Mouse (Mus musculus) forebrain, embryonic 14.5 days (tissue): ENCODE measurements at regions not wholly inside any gene's neighbourhood (a gene's known extent, or its start where the extent isn't known, plus 50 kb on each side); places are given as distances from the start of the nearest gene placed in this dataset.

Experiments
- ATAC-seq: fragments of 200-750 bp; cut with Nextera tagmentation; 2 replicates; pipeline ENCODE4 v1.8.0; 2017; ENCODE audit warnings: mild to moderate bottlenecking, moderate library complexity
- DNase-seq: peaks from one replicate; pipeline ENCODE4 v3.0.0-alpha.2; 2015; ENCODE audit warnings: low spot score
- H3K27ac ChIP-seq: fragments of 300-500 bp; sonication (generic); 2 replicates; pipeline ENCODE4 v1.5.1; 2014; ENCODE audit warnings: low read depth, mild to moderate bottlenecking, control low read depth, low read length, moderate library complexity
- H3K27me3 ChIP-seq: fragments of 300-500 bp; sonication (generic); replicated peaks from 2 replicates; pipeline ENCODE4 v1.6.1; 2014; ENCODE audit warnings: low read length, control low read depth, mixed read lengths; ENCODE audit not compliant: control insufficient read depth, insufficient read depth
- H3K36me3 ChIP-seq: fragments of 300-500 bp; sonication (generic); 2 replicates; pipeline ENCODE4 v1.6.1; 2014; ENCODE audit warnings: low read length, control low read depth; ENCODE audit not compliant: control insufficient read depth, insufficient read depth
- H3K4me1 ChIP-seq: fragments of 300-500 bp; sonication (generic); 2 replicates; pipeline ENCODE4 v1.6.1; 2014; ENCODE audit warnings: antibody characterized with exemption, low read length, control low read depth; ENCODE audit not compliant: control insufficient read depth, insufficient read depth
- H3K4me2 ChIP-seq: fragments of 300-500 bp; sonication (generic); 2 replicates; pipeline ENCODE4 v1.6.1; 2014; ENCODE audit warnings: mild to moderate bottlenecking, control low read depth, low read length
- H3K4me3 ChIP-seq: fragments of 300-500 bp; sonication (generic); 2 replicates; pipeline ENCODE4 v1.5.1; 2014; ENCODE audit warnings: low read depth, low read length, control low read depth
- H3K9ac ChIP-seq: fragments of 300-500 bp; sonication (generic); 2 replicates; pipeline ENCODE4 v1.6.1; 2014; ENCODE audit warnings: mild to moderate bottlenecking, low read length, control low read depth, moderate library complexity
- H3K9me3 ChIP-seq: fragments of 300-500 bp; sonication (generic); replicated peaks from 2 replicates; pipeline ENCODE4 v1.6.1; 2016; ENCODE audit warnings: low read length, control low read depth, mixed read lengths; ENCODE audit not compliant: control insufficient read depth
- WGBS: fragments of 180-500 bp; shearing (Covaris S2); extraction: QIAGEN DNeasy Blood & Tissue Kit; methylation state at CpG from one replicate; pipeline ENCODE4 v1.1.7; 2014; 5-methylcytosine and 5-hydroxymethylcytosine counted together

DNA sequence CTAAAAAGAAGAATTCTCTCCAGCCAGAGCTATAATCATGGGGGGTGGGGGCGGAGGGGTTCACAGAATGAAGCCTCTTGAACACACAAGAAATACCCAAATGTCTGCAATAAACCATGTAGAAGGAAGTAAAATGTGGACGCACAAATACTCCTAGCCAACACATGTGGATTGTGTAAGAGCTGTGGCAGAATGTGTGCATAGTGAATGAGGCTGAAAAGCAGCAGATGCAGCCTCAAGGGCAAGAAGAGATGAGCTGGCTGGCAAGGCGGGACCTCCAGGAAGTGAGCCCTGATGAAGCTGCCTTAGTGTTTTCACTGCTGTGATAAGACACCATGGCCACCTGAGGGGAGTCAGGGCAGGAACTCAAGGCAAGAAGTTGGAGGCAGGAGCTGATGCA lies 53.3 kb upstream of the Arhgap28 start:
- Histone ChIP-seq H3K27ac (no peak overlapping the region), H3K36me3 (no peaks in the 10 kb centered on the region), H3K4me3 (no peak overlapping the region), H3K27me3 (no peaks in the 10 kb centered on the region), H3K9ac (no peak overlapping the region), H3K4me1 (no peaks in the 10 kb centered on the region), H3K9me3 (no peaks in the 10 kb centered on the region), H3K4me2 (no peak overlapping the region)
- no peak for ATAC-seq
- no peak for DNase-seq
- WGBS, result 98% methylated on average over 3 of the region's 3 CpGs

DNA sequence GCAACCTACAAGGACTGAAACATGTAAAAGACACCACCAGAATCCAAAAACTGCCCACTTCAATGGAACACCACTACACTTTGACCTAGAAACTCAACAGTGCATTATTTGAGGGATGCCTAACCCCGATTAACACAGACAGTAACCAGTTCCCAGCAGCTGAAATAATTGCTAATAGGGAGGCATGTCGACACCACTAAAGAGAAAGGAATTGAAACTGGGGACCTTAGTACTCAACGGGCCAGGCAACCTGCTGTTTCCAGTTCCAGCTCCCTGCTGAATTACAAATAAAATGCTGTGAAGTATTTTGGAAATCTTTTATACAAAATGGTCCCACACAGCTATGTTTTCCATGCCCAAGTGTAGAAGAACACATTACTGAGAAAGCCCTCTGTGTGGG lies 56.5 kb upstream of the Arhgap28 start:
- Histone ChIP-seq H3K9me3 (no peaks in the 10 kb centered on the region), H3K36me3 (no peaks in the 10 kb centered on the region), H3K4me3 (no peak overlapping the region), H3K4me1 (no peaks in the 10 kb centered on the region), H3K27me3 (no peaks in the 10 kb centered on the region), H3K27ac (no peak overlapping the region), H3K9ac (no peak overlapping the region), H3K4me2 (no peak overlapping the region)
- DNase-seq (no peak), ATAC-seq (no peak)
- WGBS, result 80% methylated on average over 3 of the region's 3 CpGs

DNA sequence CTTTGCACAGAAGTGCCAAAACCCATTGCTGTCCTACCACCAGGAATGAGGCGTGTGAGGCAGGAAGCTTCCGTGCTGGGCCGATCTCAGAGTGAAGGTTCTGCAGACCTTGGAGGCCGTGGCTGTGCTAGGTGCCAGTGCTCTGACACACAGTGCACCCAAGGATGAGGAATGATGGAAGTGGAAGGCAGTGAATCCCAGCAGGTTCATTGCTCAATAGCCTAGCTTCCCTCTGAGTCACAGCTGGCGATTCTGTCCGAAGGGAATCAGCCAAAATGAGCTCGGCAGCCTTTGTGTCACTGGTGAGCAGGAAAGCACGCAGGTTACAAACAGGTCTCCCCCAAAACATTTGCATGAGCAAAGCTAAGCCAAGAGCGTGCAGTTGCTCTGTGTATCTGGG lies 61.8 kb upstream of the Arhgap28 start:
- Histone ChIP-seq H3K9ac (no peak overlapping the region), H3K4me1 (no peaks in the 10 kb centered on the region), H3K27ac (no peak overlapping the region), H3K36me3 (no peaks in the 10 kb centered on the region), H3K4me2 (no peak overlapping the region), H3K9me3 (no peaks in the 10 kb centered on the region), H3K27me3 (no peaks in the 10 kb centered on the region), H3K4me3 (no peak overlapping the region)
- ATAC-seq (no peak), DNase-seq (no peak)
- WGBS, result 83% methylated on average over 9 of the region's 9 CpGs

DNA sequence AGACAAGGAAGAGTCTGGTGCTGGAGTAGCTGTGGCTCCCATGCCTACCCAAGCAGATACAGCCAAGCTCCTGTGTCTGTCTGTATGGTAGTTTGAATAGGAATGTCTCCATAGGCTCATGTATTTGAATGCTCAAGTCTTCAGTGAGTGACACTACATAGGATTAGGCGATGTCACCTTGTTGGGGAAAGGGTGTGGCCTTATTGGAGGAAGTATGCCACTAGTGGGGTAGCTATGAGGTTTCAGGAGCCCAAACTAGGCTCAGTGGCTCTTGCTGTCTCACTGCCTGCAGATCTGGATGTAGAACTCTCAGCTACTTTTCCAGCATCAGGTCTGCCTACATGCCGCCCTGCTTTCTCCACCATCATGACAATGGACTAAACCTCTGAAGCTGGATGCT lies 62.3 kb upstream of the Arhgap28 start:
- no peak overlapping the region for H3K4me3 ChIP-seq
- no peak for DNase-seq
- no peak for ATAC-seq
- H3K27me3 ChIP-seq, result no peaks in the 10 kb centered on the region
- H3K27ac ChIP-seq, result no peak overlapping the region
- no peak overlapping the region for H3K4me2 ChIP-seq
- no peak overlapping the region for H3K9ac ChIP-seq
- no peaks in the 10 kb centered on the region for H3K9me3 ChIP-seq
- 95% methylated on average over 2 of the region's 2 CpGs for WGBS
- no peaks in the 10 kb centered on the region for H3K36me3 ChIP-seq
- no peaks in the 10 kb centered on the region for H3K4me1 ChIP-seq

DNA sequence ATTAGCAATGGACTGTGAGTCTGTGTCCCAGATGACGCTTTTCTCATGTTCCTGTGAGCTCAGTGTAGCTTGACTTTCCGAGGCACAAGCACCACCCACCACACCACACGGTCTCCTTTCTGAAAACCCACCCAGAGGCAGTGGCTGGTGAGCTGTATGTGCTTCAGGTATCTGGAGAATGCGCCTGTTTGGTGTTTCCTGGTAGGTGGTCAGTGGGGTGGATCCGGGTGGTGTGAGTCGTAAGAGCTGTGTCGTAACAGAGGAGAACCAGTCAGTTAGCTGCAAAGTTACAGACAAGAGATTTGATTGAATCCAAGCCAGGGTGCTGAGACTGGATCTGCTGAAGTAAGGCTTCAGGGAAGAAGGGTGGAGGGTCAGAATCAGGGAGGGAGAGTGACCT lies 65.1 kb upstream of the Arhgap28 start:
- ATAC-seq (no peak), DNase-seq (no peak)
- Histone ChIP-seq H3K27ac (no peak overlapping the region), H3K4me1 (no peaks in the 10 kb centered on the region), H3K4me2 (no peak overlapping the region), H3K36me3 (no peaks in the 10 kb centered on the region), H3K4me3 (no peak overlapping the region), H3K9ac (no peak overlapping the region), H3K9me3 (no peaks in the 10 kb centered on the region), H3K27me3 (no peaks in the 10 kb centered on the region)
- 90% methylated on average over 7 of the region's 7 CpGs for WGBS

DNA sequence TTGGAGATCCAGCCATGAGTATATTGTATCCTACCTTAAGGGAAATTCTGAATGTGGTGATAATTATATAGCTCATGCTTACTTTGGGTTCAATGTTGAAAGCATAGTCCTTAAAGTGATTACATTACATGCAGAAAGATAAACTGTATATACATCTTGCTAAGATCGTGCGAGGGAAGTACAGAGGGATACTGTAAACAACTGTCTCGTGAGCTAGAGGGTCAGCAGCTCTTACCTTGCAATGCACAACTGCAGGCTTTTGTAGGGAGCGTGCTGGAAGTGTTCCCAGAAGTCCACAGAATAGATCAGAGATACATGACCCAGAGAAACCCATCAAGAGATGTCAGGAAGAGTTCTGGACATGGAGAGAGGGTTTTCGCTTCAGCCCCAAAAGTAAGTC lies 65.6 kb upstream of the Arhgap28 start:
- WGBS, result 87% methylated on average over 5 of the region's 5 CpGs
- no peak for DNase-seq

DNA sequence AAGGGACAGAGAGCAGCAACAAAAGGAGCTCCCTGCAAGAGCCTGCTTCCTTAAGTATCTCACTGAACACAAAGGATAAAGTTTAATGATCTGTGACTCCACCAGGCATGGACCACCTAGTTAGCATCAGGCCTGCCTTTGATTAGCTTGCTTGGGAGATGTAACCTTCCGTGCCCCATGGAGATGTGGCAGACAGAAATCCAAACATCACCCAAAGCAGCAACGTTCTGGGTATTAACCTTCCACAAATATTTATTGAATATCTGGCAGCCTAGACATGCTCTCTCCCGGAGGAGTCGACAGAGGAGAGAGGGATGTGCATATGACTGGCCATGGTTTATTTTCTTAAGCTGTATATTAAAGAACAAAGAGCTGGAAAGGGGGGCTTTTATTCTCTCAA lies 67.6 kb upstream of the Arhgap28 start:
- no peak overlapping the region for H3K27ac ChIP-seq
- DNase-seq (no peak), ATAC-seq (no peak)
- H3K4me1 ChIP-seq, result no peaks in the 10 kb centered on the region
- H3K4me3 ChIP-seq, result no peak overlapping the region
- no peak overlapping the region for H3K4me2 ChIP-seq
- H3K9ac ChIP-seq, result no peak overlapping the region
- WGBS, result 23% methylated on average over 4 of the region's 4 CpGs
- no peaks in the 10 kb centered on the region for H3K27me3 ChIP-seq
- H3K9me3 ChIP-seq, result no peaks in the 10 kb centered on the region
- no peaks in the 10 kb centered on the region for H3K36me3 ChIP-seq

More for the DNA sequence above, 65.6 kb upstream of the Arhgap28 start:
- H3K4me3 ChIP-seq, result no peak overlapping the region
- no peaks in the 10 kb centered on the region for H3K9me3 ChIP-seq
- no peaks in the 10 kb centered on the region for H3K4me1 ChIP-seq
- no peaks in the 10 kb centered on the region for H3K27me3 ChIP-seq
- no peak overlapping the region for H3K4me2 ChIP-seq
- no peak overlapping the region for H3K9ac ChIP-seq
- no peak overlapping the region for H3K27ac ChIP-seq
- no peak for ATAC-seq
- no peaks in the 10 kb centered on the region for H3K36me3 ChIP-seq

DNA sequence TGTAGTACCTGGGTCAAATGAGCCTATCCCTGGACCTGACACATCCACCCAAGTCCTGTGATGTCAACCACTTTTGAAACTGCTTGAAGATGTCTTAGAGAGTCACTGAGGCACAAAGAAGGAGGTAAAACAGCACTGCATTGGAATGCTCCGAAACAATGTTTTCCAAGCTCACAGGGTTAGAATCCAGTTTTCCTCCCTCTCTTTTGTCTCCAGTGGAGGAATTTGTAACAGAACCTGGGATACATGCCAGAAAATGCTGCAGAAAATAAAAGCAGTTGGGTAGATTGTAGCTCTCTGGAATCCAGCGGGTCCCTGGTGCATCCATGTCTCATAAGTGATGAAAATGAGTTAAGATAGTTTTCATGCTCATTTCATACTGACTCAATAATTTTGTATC lies 71.8 kb upstream of the Arhgap28 start:
- H3K4me1 ChIP-seq, result no peaks in the 10 kb centered on the region
- no peak overlapping the region for H3K27ac ChIP-seq
- no peak overlapping the region for H3K4me2 ChIP-seq
- 49% methylated on average over 2 of the region's 2 CpGs for WGBS
- no peaks in the 10 kb centered on the region for H3K27me3 ChIP-seq
- no peak overlapping the region for H3K4me3 ChIP-seq
- H3K9me3 ChIP-seq, result no peaks in the 10 kb centered on the region
- no peaks in the 10 kb centered on the region for H3K36me3 ChIP-seq
- ATAC-seq (no peak), DNase-seq (peak; percentile 39)
- no peak overlapping the region for H3K9ac ChIP-seq

DNA sequence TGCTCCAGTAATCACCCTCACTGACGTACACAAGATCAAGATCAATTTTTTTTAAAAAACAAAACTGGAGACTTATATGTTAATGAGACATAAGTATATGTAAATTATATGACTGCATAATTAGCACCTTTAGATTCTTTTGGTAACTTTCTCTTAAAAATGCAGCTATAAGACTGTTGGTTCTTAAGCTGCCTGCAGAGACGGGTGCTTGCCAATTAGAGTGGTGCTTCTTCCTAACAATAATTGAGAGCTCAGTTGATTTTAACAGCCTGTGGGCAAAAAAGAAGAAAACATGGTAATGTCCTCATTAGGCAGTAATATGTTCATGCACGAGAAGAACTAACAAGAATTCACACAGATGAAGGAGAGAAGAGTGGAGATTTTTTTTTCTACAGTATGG lies 74.8 kb upstream of the Arhgap28 start:
- peak; percentile 61; the same call in 1 of the 2 replicates for ATAC-seq
- no peak overlapping the region for H3K27ac ChIP-seq
- no peaks in the 10 kb centered on the region for H3K27me3 ChIP-seq
- H3K4me1 ChIP-seq, result no peaks in the 10 kb centered on the region
- no peak overlapping the region for H3K9ac ChIP-seq
- H3K9me3 ChIP-seq, result no peaks in the 10 kb centered on the region
- no peaks in the 10 kb centered on the region for H3K36me3 ChIP-seq
- H3K4me2 ChIP-seq, result no peak overlapping the region
- H3K4me3 ChIP-seq, result no peak overlapping the region
- peak; percentile 48 for DNase-seq
- 15% methylated on average over 3 of the region's 3 CpGs for WGBS

DNA sequence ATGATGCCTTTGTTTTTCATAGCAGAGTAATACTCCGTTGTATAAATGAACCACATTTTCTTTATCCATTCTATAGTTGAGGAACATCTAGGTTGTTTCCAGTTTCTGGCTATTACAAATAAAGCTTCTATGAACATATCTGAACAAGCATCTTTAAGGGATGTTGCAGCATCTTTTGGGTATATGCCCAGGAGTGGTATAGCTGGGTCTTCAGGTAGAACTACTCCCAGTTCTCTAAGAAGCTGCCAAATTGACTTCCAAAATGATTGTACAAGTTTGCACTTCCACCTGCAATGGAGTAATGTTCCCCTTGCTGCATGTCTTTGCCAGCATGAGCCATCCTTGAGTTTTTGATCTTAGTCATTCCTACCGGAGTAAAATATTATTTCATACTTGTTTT lies 80.5 kb upstream of the Arhgap28 start:
- H3K36me3 ChIP-seq, result no peaks in the 10 kb centered on the region
- WGBS, result 93% methylated on average over 2 of the region's 2 CpGs
- no peak overlapping the region for H3K4me3 ChIP-seq
- H3K9me3 ChIP-seq, result no peaks in the 10 kb centered on the region
- ATAC-seq, result no peak
- no peak overlapping the region for H3K27ac ChIP-seq
- no peaks in the 10 kb centered on the region for H3K27me3 ChIP-seq
- no peaks in the 10 kb centered on the region for H3K4me1 ChIP-seq
- DNase-seq, result no peak
- H3K4me2 ChIP-seq, result no peak overlapping the region
- H3K9ac ChIP-seq, result no peak overlapping the region
